Mouse (Mus musculus) kidney, postnatal 14 days (tissue): ENCODE measurements around the gene Aurkc.
"Not testable (repeated sequence)": the region's sequence is repeated elsewhere in the genome, so short reads cannot be mapped to it uniquely, and the experiment has no call there.

Experiments
- DNase-seq: peaks from one replicate; pipeline ENCODE4 v3.0.0; 2022; ENCODE audit warnings: mixed read lengths

Gene Aurkc

GRCm38 (mm10) chr7:6995251-6995650, at the start of gene Aurkc:
Gene Aurkc, plus strand, starts transcription at chr7:6995300.
- not testable (repeated sequence) for DNase-seq

- not testable (repeated sequence) for DNase-seq
Observed at GRCm38 (mm10) chr7:6948061-6948460, 47.0 kb upstream of the Aurkc start.

- DNase-seq = no peak
Observed at GRCm38 (mm10) chr7:6956576-6956975, 38.5 kb upstream of the Aurkc start.

GRCm38 (mm10) chr7:6958574-6958973, 36.5 kb upstream of the Aurkc start:
- no peak for DNase-seq

GRCm38 (mm10) chr7:6973566-6973965, 21.5 kb upstream of the Aurkc start:
- no peak for DNase-seq

GRCm38 (mm10) chr7:6976890-6977289, 18.2 kb upstream of the Aurkc start:
- DNase-seq = no peak

- DNase-seq = not testable (repeated sequence)
Observed at GRCm38 (mm10) chr7:6998914-6999313, 3.8 kb downstream of the Aurkc start.

GRCm38 (mm10) chr7:7005441-7005840, 10.3 kb downstream of the Aurkc start:
- not testable (repeated sequence) for DNase-seq

- DNase-seq = no peak
Observed at GRCm38 (mm10) chr7:7027445-7027844, 32.3 kb downstream of the Aurkc start.

GRCm38 (mm10) chr7:7049659-7050320, 54.7 kb downstream of the Aurkc start:
- not testable (repeated sequence) for DNase-seq
